ENCODE assay signal across 19 mouse cellular contexts in the genomic region with DNA sequence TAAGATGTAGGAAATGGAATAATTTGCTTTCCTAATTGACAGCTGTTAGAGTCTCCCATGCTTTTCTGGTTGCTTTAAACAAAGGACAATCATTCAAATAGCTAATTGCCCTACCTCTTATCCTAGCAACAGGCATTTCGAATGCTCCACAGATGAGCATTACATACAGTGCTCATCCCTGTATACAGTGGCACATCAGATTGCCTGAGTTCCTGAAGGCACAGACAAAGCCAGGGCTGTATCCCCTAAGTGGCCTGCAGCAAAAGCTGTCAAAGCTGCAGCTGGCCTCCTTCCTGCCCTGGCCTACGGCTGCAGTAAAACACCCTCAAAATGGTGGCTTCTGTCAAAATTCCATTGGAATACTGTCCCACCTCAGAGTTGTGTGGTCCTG. TPM values are rescaled to one million over a fixed set of nuclear protein-coding genes. Genes with fewer than 3 reads are reported as not detected.
DNase-seq lines count a peak whose midpoint lies in the region; ATAC-seq lines count a peak whose summit lies in the region.
"Had no signal": no experiment of that assay in that cellular context is flagged by ENCODE, and none has a peak within 500 bp of the region (broad histone marks: within the 10 kb centered on the region; RNA-seq: fewer than 3 reads in every experiment).

No protein-coding gene starts in this region.

- H3K4me1 ChIP-seq in midbrain, embryonic 11.5 days (ENCODE audit: control insufficient read depth, insufficient read depth, low read length) = no peaks in the 10 kb centered on the region
- H3K4me1 ChIP-seq in midbrain, embryonic 10.5 days = peaks cover 2% of the 10 kb centered on the region
- no peaks in the 10 kb centered on the region for H3K4me1 ChIP-seq in hindbrain, embryonic 12.5 days
- H3K4me1 ChIP-seq in midbrain, embryonic 13.5 days (replicated peaks) = peaks cover 8% of the 10 kb centered on the region
- H3K4me1 ChIP-seq in neural tube, embryonic 15.5 days = peaks cover 5% of the 10 kb centered on the region
- H3K4me1 ChIP-seq in liver, embryonic 12.5 days = no peaks in the 10 kb centered on the region
- H3K4me1 ChIP-seq: embryonic facial prominence, embryonic 10.5 days; limb, embryonic 15.5 days had no signal

- WGBS in midbrain, embryonic 11.5 days = 84% methylated on average over 2 of the region's 2 CpGs
- 85% methylated on average over 2 of the region's 2 CpGs for WGBS in midbrain, embryonic 10.5 days
- WGBS in hindbrain, embryonic 12.5 days = 53% methylated on average over 2 of the region's 2 CpGs
- 68% methylated on average over 2 of the region's 2 CpGs for WGBS in midbrain, embryonic 13.5 days
- 58% methylated on average over 2 of the region's 2 CpGs for WGBS in neural tube, embryonic 15.5 days
- 77% methylated on average over 2 of the region's 2 CpGs for WGBS in liver, embryonic 12.5 days (ENCODE audit: insufficient replicate concordance)

- H3K27me3 ChIP-seq in midbrain, embryonic 11.5 days (ENCODE audit: control insufficient read depth, insufficient read depth, low read length) = no peaks in the 10 kb centered on the region
- peaks cover 4% of the 10 kb centered on the region; the same call in 1 of the 2 replicates for H3K27me3 ChIP-seq in midbrain, embryonic 10.5 days (ENCODE audit: low read depth, poor library complexity, severe bottlenecking)
- no peaks in the 10 kb centered on the region for H3K27me3 ChIP-seq in hindbrain, embryonic 12.5 days
- no peaks in the 10 kb centered on the region for H3K27me3 ChIP-seq in midbrain, embryonic 13.5 days
- H3K27me3 ChIP-seq in neural tube, embryonic 15.5 days (replicated peaks) = no peaks in the 10 kb centered on the region
- no peaks in the 10 kb centered on the region for H3K27me3 ChIP-seq in liver, embryonic 12.5 days (replicated peaks)
- H3K27me3 ChIP-seq: CH12.LX had no signal

- no peak overlapping the region for H3K27ac ChIP-seq in midbrain, embryonic 11.5 days (ENCODE audit: low read depth, low read length)
- H3K27ac ChIP-seq in midbrain, embryonic 10.5 days (replicated peaks) = no peak overlapping the region; the same call in 1 of the 2 replicates
- H3K27ac ChIP-seq in hindbrain, embryonic 12.5 days = peak overlapping the region; percentile 79
- H3K27ac ChIP-seq in midbrain, embryonic 13.5 days = peak overlapping the region; percentile 90
- peak overlapping the region; percentile 71 for H3K27ac ChIP-seq in neural tube, embryonic 15.5 days (replicated peaks)
- no peak overlapping the region for H3K27ac ChIP-seq in liver, embryonic 12.5 days
- H3K27ac ChIP-seq: embryonic facial prominence, embryonic 10.5 days; kidney, postnatal 0 days; limb, embryonic 15.5 days; stomach, postnatal 0 days had no signal

- no peak overlapping the region for H3K4me2 ChIP-seq in midbrain, embryonic 11.5 days
- no peak overlapping the region for H3K4me2 ChIP-seq in hindbrain, embryonic 12.5 days (replicated peaks)
- H3K4me2 ChIP-seq in midbrain, embryonic 13.5 days (replicated peaks) = no peak overlapping the region
- H3K4me2 ChIP-seq in neural tube, embryonic 15.5 days = no peak overlapping the region
- no peak overlapping the region for H3K4me2 ChIP-seq in liver, embryonic 12.5 days
- H3K4me2 ChIP-seq: limb, embryonic 15.5 days had no signal

- ATAC-seq in midbrain, embryonic 11.5 days (ENCODE audit: low FRiP score) = peak; percentile 66; the same call in 1 of the 2 replicates
- peak; percentile 73; the same call in 1 of the 2 replicates for ATAC-seq in hindbrain, embryonic 12.5 days (ENCODE audit: low FRiP score)
- ATAC-seq in midbrain, embryonic 13.5 days = peak; percentile 86
- ATAC-seq in neural tube, embryonic 15.5 days (ENCODE audit: low FRiP score) = peak; percentile 73
- ATAC-seq in monocyte, adult 5-6 weeks (replicated peaks; ENCODE audit: insufficient number of reproducible peaks, low FRiP score, low TSS enrichment, poor library complexity, severe bottlenecking) = no peak
- ATAC-seq in liver, embryonic 12.5 days = no peak
- ATAC-seq: lung, postnatal 0 days had no signal

- no peak overlapping the region for H3K4me3 ChIP-seq in midbrain, embryonic 11.5 days (ENCODE audit: low read depth, low read length)
- H3K4me3 ChIP-seq in midbrain, embryonic 10.5 days = no peak overlapping the region
- H3K4me3 ChIP-seq in hindbrain, embryonic 12.5 days = no peak overlapping the region
- H3K4me3 ChIP-seq in midbrain, embryonic 13.5 days (replicated peaks) = no peak overlapping the region
- no peak overlapping the region for H3K4me3 ChIP-seq in neural tube, embryonic 15.5 days (replicated peaks)
- H3K4me3 ChIP-seq in liver, embryonic 12.5 days = no peak overlapping the region
- H3K4me3 ChIP-seq: embryonic facial prominence, embryonic 10.5 days; limb, embryonic 15.5 days had no signal

- DNase-seq in midbrain, embryonic 11.5 days (ENCODE audit: low spot score, missing footprints) = no peak
- no peak for DNase-seq in midbrain, embryonic 10.5 days (ENCODE audit: low spot score)
- no peak for DNase-seq in spleen, postnatal 36 days (ENCODE audit: low spot score in 2 of 2)
- DNase-seq: adrenal gland, postnatal 14 days; cerebellum, adult 11-12 months; gastrocnemius, postnatal 10 days; kidney, adult 18-20 months had no signal

- H3K9me3 ChIP-seq in midbrain, embryonic 11.5 days (ENCODE audit: control insufficient read depth, low read length) = no peaks in the 10 kb centered on the region
- H3K9me3 ChIP-seq in midbrain, embryonic 10.5 days (replicated peaks) = no peaks in the 10 kb centered on the region
- H3K9me3 ChIP-seq in hindbrain, embryonic 12.5 days (replicated peaks) = no peaks in the 10 kb centered on the region
- H3K9me3 ChIP-seq in midbrain, embryonic 13.5 days = no peaks in the 10 kb centered on the region
- H3K9me3 ChIP-seq in neural tube, embryonic 15.5 days (replicated peaks) = no peaks in the 10 kb centered on the region
- no peaks in the 10 kb centered on the region for H3K9me3 ChIP-seq in liver, embryonic 12.5 days (replicated peaks)
- H3K9me3 ChIP-seq: embryonic facial prominence, embryonic 10.5 days; limb, embryonic 15.5 days had no signal

- H3K9ac ChIP-seq in midbrain, embryonic 11.5 days (ENCODE audit: low read length) = no peak overlapping the region
- no peak overlapping the region for H3K9ac ChIP-seq in hindbrain, embryonic 12.5 days
- no peak overlapping the region for H3K9ac ChIP-seq in midbrain, embryonic 13.5 days (replicated peaks)
- no peak overlapping the region for H3K9ac ChIP-seq in neural tube, embryonic 15.5 days (replicated peaks)
- H3K9ac ChIP-seq in liver, embryonic 12.5 days = no peak overlapping the region
- H3K9ac ChIP-seq: limb, embryonic 15.5 days had no signal

- H3K36me3 ChIP-seq in midbrain, embryonic 11.5 days (ENCODE audit: control insufficient read depth, insufficient read depth, low read length) = no peaks in the 10 kb centered on the region
- no peaks in the 10 kb centered on the region for H3K36me3 ChIP-seq in midbrain, embryonic 10.5 days
- no peaks in the 10 kb centered on the region for H3K36me3 ChIP-seq in hindbrain, embryonic 12.5 days
- H3K36me3 ChIP-seq in midbrain, embryonic 13.5 days = no peaks in the 10 kb centered on the region
- no peaks in the 10 kb centered on the region for H3K36me3 ChIP-seq in neural tube, embryonic 15.5 days
- H3K36me3 ChIP-seq in liver, embryonic 12.5 days = no peaks in the 10 kb centered on the region
- H3K36me3 ChIP-seq: embryonic facial prominence, embryonic 10.5 days; limb, embryonic 15.5 days had no signal

RNA-seq across cellular contexts. Expression of a gene that starts 35.9 kb away (rescaled TPM):
- 152 and 164 TPM in 2 replicates for polyA plus RNA-seq in midbrain, embryonic 11.5 days (2014; fragmentation: Nextera tagmentation; extraction: Ambion mirVana)
- polyA plus RNA-seq in midbrain, embryonic 10.5 days (2016; fragmentation: Nextera tagmentation; extraction: Ambion mirVana) = 117 TPM in 2 replicates
- polyA plus RNA-seq in hindbrain, embryonic 12.5 days (2016; fragmentation: Nextera tagmentation; extraction: Ambion mirVana) = 144 and 146 TPM in 2 replicates
- polyA plus RNA-seq in midbrain, embryonic 13.5 days (2015; fragmentation: Nextera tagmentation; extraction: Ambion mirVana) = 243 and 276 TPM in 2 replicates
- 244 and 276 TPM in 2 replicates for polyA plus RNA-seq in neural tube, embryonic 15.5 days (2015; fragmentation: Nextera tagmentation; extraction: Ambion mirVana)
- total RNA-seq in monocyte, adult 5-6 weeks (2017) = not detected in 3 replicates
- 35.6 and 38.7 TPM in 2 replicates for polyA plus RNA-seq in liver, embryonic 12.5 days (2016; fragmentation: Nextera tagmentation; extraction: Ambion mirVana)
- total RNA-seq: MEL had no signal

Comparison
In these comparisons a context has a peak if more than half of its experiments do, and no peak if none do; other contexts are left out.
1. H3K27ac ChIP-seq: peak in hindbrain, embryonic 12.5 days (single experiment), midbrain, embryonic 13.5 days (single experiment) and neural tube, embryonic 15.5 days (single experiment); none in midbrain, embryonic 11.5 days (single experiment), midbrain, embryonic 10.5 days (single experiment) and liver, embryonic 12.5 days (single experiment).
2. ATAC-seq: peak in midbrain, embryonic 11.5 days (single experiment), hindbrain, embryonic 12.5 days (single experiment), midbrain, embryonic 13.5 days (single experiment) and neural tube, embryonic 15.5 days (single experiment); none in monocyte, adult 5-6 weeks (single experiment) and liver, embryonic 12.5 days (single experiment).